Mouse (Mus musculus) ES-Bruce4 (cell line): Measurements from ENCODE around the gene Pgm2l1. TPM values are rescaled to one million over a fixed set of nuclear protein-coding genes. Genes with fewer than 3 reads are reported as not detected.

Experiments
- H3K27ac ChIP-seq: 2 replicates; pipeline ENCODE4 v1.5.1; 2012; ENCODE audit warnings: low read length, inconsistent platforms; ENCODE audit not compliant: insufficient read depth
- H3K27me3 ChIP-seq: 2 replicates; pipeline ENCODE4 v1.6.1; 2012; ENCODE audit warnings: mild to moderate bottlenecking, low read length, inconsistent platforms; ENCODE audit not compliant: control insufficient read depth, poor library complexity, insufficient read depth, severe bottlenecking
- H3K36me3 ChIP-seq: 2 replicates; pipeline ENCODE4 v1.6.1; 2012; ENCODE audit warnings: inconsistent platforms, mild to moderate bottlenecking, low read length, moderate library complexity; ENCODE audit not compliant: control insufficient read depth, poor library complexity, insufficient read depth, severe bottlenecking
- H3K4me1 ChIP-seq: one replicate; pipeline ENCODE4 v1.8.1; 2011; ENCODE audit warnings: low read length; ENCODE audit not compliant: control insufficient read depth, insufficient read depth
- H3K4me3 ChIP-seq: 2 replicates; pipeline ENCODE4 v1.5.1; 2011; ENCODE audit warnings: low read depth, mild to moderate bottlenecking, low read length
- H3K9ac ChIP-seq: 2 replicates; pipeline ENCODE4 v1.6.1; 2012; ENCODE audit warnings: low read depth, mild to moderate bottlenecking, inconsistent platforms; ENCODE audit not compliant: poor library complexity, severe bottlenecking
- H3K9me3 ChIP-seq: replicated peaks from 2 replicates; pipeline ENCODE4 v1.6.1; 2012; ENCODE audit warnings: mild to moderate bottlenecking, low read length, inconsistent platforms; ENCODE audit not compliant: control insufficient read depth, poor library complexity, insufficient read depth, severe bottlenecking
- CTCF ChIP-seq: IDR thresholded peaks from one replicate; pipeline ENCODE4 v1.8.1; 2011; ENCODE audit warnings: low read depth, low read length
- EP300 ChIP-seq: IDR thresholded peaks from 2 replicates; pipeline ENCODE4 v1.6.1; 2011; ENCODE audit warnings: low read depth, low read length; ENCODE audit not compliant: insufficient read depth
- POLR2A ChIP-seq: IDR thresholded peaks from one replicate; pipeline ENCODE4 v1.8.1; 2011; ENCODE audit warnings: low read length; ENCODE audit not compliant: insufficient read depth
- polyA plus RNA-seq: library from polyadenylated mRNA; stranded (reverse); fragments of >200 nt; gene quantifications from 2 replicates; pipeline ENCODE4 v1.2.4, GENCODE M21; 2011; ENCODE audit warnings: low read depth; ENCODE audit not compliant: missing spikeins, insufficient read depth, insufficient read length

Gene Pgm2l1
- polyA plus RNA-seq, 1 experiment: 6.1 TPM

DNA sequence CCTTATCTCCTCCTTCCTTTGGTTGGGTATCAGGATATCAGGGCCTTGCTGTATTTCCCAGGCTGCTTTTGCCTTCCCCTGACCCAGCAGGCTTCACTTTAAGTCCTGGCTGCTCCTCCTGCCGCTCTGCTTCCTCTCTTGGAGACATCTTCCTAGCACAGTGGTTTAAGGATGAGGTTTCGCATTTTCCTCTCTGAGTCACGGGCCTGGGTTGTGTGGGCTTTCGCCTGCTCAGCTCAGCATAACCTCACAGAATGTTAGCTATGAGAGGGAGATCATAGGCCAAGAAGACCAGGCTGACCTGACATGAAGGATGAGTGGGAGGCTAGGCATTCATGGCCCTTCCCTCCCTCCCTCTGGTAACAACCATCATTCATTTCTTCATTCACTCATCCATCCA, 85.5 kb downstream of the Pgm2l1 start:
- Histone ChIP-seq H3K27me3 (no peaks in the 10 kb centered on the region), H3K4me1 (no peaks in the 10 kb centered on the region), H3K27ac (no peak overlapping the region), H3K4me3 (no peak overlapping the region), H3K9me3 (no peaks in the 10 kb centered on the region), H3K36me3 (no peaks in the 10 kb centered on the region), H3K9ac (no peak overlapping the region)
- TF ChIP-seq POLR2A (no peak), EP300 (no peak), CTCF (no peak)

DNA sequence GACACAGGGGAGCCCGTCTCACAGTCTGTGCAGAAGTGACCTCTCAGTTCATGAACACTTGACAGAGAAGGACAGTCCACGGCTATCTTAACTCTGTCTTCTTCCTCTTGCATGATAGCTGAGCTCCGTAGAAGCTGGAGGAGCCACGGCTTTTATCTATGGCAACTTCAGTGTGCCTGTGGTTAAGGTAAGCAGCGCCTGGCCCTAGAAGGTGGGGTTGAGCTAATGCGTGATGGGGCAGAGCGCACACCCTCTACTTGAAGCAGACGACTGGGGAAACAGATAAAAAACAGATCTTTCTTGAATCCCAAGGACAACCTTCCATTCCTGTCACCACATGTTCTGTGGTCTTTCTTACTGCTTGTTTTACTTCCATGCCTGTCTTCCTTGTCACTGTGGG, 89.7 kb downstream of the Pgm2l1 start:
- Histone ChIP-seq H3K9ac (no peak overlapping the region), H3K36me3 (no peaks in the 10 kb centered on the region), H3K9me3 (no peaks in the 10 kb centered on the region), H3K4me1 (no peaks in the 10 kb centered on the region), H3K27ac (no peak overlapping the region), H3K27me3 (no peaks in the 10 kb centered on the region), H3K4me3 (no peak overlapping the region)
- TF ChIP-seq POLR2A: no peak
- no peak for TF ChIP-seq EP300
- no peak for TF ChIP-seq CTCF

DNA sequence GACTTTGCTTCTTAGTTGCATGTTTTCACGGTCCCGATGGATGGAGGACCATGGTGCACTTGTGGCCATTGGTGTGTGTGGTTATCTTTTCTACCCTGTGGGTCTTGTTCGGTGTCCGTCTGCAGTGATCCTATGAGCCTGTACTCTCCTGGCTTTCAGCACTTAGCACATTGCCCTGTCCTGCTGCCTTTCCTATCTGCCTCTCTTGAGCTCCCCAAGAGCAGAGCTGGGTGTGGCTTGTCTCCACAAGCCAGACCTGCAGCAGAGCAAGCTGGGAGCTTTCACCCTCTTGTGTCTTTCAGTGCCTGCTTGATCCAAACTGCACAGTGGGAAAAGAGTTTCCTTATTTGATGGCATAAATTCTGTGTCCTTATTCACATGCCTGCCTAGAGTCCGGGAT, 90.3 kb downstream of the Pgm2l1 start:
- no peaks in the 10 kb centered on the region for H3K9me3 ChIP-seq
- TF ChIP-seq POLR2A (no peak), CTCF (no peak), EP300 (no peak)
- no peak overlapping the region for H3K9ac ChIP-seq
- H3K27me3 ChIP-seq: no peaks in the 10 kb centered on the region
- no peak overlapping the region for H3K27ac ChIP-seq
- H3K36me3 ChIP-seq: no peaks in the 10 kb centered on the region
- no peaks in the 10 kb centered on the region for H3K4me1 ChIP-seq
- H3K4me3 ChIP-seq: no peak overlapping the region

DNA sequence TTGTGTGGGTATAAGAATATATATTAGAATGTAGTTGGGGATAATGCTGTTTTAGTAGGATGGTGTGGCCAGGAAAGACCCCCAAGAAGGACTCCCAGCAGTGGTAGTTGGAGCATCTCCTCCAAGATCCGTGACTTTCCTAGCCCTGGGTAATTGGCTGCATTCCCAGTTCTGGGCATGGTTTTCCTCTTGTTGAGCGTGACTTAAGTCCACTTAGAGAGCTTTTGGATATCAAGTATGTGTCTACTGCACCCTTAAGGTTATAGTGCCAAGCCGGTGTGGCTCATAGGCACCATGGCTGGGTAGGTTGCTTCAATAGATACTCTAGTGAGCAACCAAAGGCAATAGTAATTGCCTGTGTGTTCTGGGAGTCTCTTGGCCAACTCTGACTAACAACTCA, 96.5 kb downstream of the Pgm2l1 start:
- no peaks in the 10 kb centered on the region for H3K4me1 ChIP-seq
- no peaks in the 10 kb centered on the region for H3K27me3 ChIP-seq
- TF ChIP-seq POLR2A (no peak), EP300 (no peak), CTCF (no peak)
- no peak overlapping the region for H3K4me3 ChIP-seq
- H3K9me3 ChIP-seq: no peaks in the 10 kb centered on the region
- H3K36me3 ChIP-seq: no peaks in the 10 kb centered on the region
- H3K27ac ChIP-seq: no peak overlapping the region
- no peak overlapping the region for H3K9ac ChIP-seq

DNA sequence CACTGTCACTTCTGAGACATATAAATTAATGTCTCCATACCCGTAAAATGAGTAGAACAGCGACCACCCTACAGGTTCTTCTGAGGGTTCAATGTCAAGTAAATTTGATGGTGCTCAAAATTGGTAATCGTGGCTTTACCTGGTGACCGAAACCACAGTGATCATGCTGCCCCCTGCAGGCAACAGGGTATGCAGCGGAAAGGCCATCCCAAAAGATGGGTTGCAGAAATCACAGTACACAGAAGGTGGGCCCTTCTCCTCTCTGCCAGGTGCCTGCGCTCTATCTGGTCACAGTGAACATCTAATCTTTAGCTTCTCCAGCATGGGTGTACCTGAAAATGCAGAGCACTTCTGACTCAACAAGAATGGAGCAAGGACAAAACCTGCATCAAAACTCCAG, 98.3 kb downstream of the Pgm2l1 start:
- no peaks in the 10 kb centered on the region for H3K9me3 ChIP-seq
- H3K27ac ChIP-seq: no peak overlapping the region
- TF ChIP-seq EP300 (no peak), CTCF (peak; percentile 87)
- no peak overlapping the region for H3K9ac ChIP-seq
- no peaks in the 10 kb centered on the region for H3K4me1 ChIP-seq
- no peak overlapping the region for H3K4me3 ChIP-seq
- no peaks in the 10 kb centered on the region for H3K27me3 ChIP-seq
- no peaks in the 10 kb centered on the region for H3K36me3 ChIP-seq

DNA sequence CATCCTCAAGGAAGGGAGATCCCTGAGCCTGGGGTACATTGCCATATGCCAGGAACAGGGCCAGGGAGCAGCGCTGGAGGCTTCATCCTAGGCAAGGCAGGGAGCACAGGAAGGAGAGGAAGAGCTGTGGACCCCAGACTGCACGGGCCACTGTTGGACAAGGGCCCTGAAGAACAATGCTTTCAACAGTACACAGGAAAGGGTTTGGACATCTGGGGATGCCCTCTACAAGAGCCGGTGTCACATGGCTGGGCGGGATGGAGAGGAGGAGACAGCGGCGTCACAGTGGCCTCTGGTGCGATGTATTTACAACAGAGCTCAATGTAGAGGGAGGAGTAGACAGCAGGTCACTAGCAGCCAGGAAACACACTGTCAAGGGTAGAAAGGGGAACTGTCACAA, 100.3 kb downstream of the Pgm2l1 start:
- Histone ChIP-seq H3K9ac (no peak overlapping the region), H3K27me3 (no peaks in the 10 kb centered on the region), H3K27ac (no peak overlapping the region), H3K4me1 (no peaks in the 10 kb centered on the region), H3K36me3 (no peaks in the 10 kb centered on the region; the same call in 1 of the 2 replicates), H3K9me3 (no peaks in the 10 kb centered on the region), H3K4me3 (no peak overlapping the region)
- no peak for TF ChIP-seq POLR2A
- TF ChIP-seq CTCF: no peak
- no peak for TF ChIP-seq EP300

Other genes starting within 250 kb of the Pgm2l1 start
- gene Rnf169, start 246.9 kb upstream of the Pgm2l1 start, polyA plus RNA-seq: 54.9 and 56.4 TPM in 2 replicates
- not detected in 2 replicates for gene Chrdl2, start 221.2 kb upstream of the Pgm2l1 start, polyA plus RNA-seq
- gene Pold3, start 105.8 kb upstream of the Pgm2l1 start, polyA plus RNA-seq: 70.1 and 87.8 TPM in 2 replicates
- 7.6 and 8.8 TPM in 2 replicates for gene Lipt2, start 68.1 kb upstream of the Pgm2l1 start, polyA plus RNA-seq
- not detected in 2 replicates for gene Kcne3, start 50.9 kb upstream of the Pgm2l1 start, polyA plus RNA-seq
- gene P4ha3, start 58.1 kb downstream of the Pgm2l1 start, polyA plus RNA-seq: 1.2 TPM in 1 of 2 replicates, not detected in the other
- 28.9 and 29.7 TPM in 2 replicates for gene C2cd3, start 144.8 kb downstream of the Pgm2l1 start, polyA plus RNA-seq
- 46.7 and 64.8 TPM in 2 replicates for gene Ppme1, start 144.9 kb downstream of the Pgm2l1 start, polyA plus RNA-seq
- gene Ucp3, start 245.6 kb downstream of the Pgm2l1 start, polyA plus RNA-seq: not detected in 2 replicates